Mouse (Mus musculus): Measurements from ENCODE around the gene Tmem268. TPM values are rescaled to one million over a fixed set of nuclear protein-coding genes. Genes with fewer than 3 reads are reported as not detected.

The Tmem268 gene
- total and polyA plus RNA-seq, 2 experiments from 2014 or later = 5.5 to 5.9 TPM

- Histone ChIP-seq H3K4me1 (ENCODE audit: insufficient read depth) (no peaks in the 10 kb centered on the region), H3K9me3 (ENCODE audit: low read length) (no peaks in the 10 kb centered on the region), H3K9ac (no peak within 1 kb of the TSS), H3K36me3 (ENCODE audit: insufficient read depth) (no peaks in the 10 kb centered on the region), H3K4me3 (ENCODE audit: low read depth, low read length) (no peak within 1 kb of the TSS), H3K4me2 (ENCODE audit: low read depth) (no peak within 1 kb of the TSS), H3K27ac (ENCODE audit: low read depth, low read length) (no peak within 1 kb of the TSS), H3K27me3 (ENCODE audit: insufficient read depth, low read length) (no peaks in the 10 kb centered on the region)
- WGBS = 59% methylated on average over 5 of the region's 5 CpGs
- DNase-seq = no peak
- no peak for ATAC-seq
- peak; percentile 41 for TF ChIP-seq CTCF (IDR thresholded peaks at IDR 0.05; ENCODE audit: low read depth)
These were observed 63.8 kb downstream of the Tmem268 start, which contains the start of gene Tex48 for GRCm38 (mm10) chr4:63622378-63622835. Gene Tex48 (minus strand): TSS chr4:63622428.

DNA sequence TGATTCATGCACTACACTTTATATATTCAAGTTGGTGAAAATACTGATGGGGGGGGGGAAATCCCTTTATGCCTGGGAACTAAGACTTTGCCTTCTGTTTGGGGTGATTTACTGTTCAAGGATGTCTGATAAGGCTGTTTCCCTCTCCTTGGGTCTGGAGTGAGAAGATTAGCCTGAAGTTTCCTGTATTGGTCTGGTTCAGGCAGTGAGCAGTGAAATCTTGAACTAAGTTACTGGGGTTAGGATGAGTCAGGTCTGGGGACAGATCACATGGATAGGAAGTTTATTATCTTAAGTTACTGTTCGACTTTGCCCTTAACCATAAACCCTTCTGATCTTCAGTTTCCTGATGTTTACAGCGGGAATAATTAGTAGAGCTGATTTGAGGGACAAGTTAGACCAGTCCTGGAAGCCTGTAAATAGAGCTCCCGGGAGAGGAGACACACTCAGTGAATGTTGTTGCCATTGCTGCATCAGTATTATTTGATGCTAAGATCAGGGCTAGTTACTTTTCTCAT, 67.0 kb downstream of the Tmem268 start:
- H3K4me3 ChIP-seq (ENCODE audit: low read depth, low read length) = no peak overlapping the region
- 81% methylated on average over 3 of the region's 3 CpGs for WGBS
- no peaks in the 10 kb centered on the region for H3K4me1 ChIP-seq (ENCODE audit: insufficient read depth)
- DNase-seq = no peak
- no peaks in the 10 kb centered on the region for H3K9me3 ChIP-seq (ENCODE audit: low read length)
- H3K27ac ChIP-seq (ENCODE audit: low read depth, low read length) = no peak overlapping the region
- no peak overlapping the region for H3K9ac ChIP-seq
- H3K36me3 ChIP-seq (ENCODE audit: insufficient read depth) = no peaks in the 10 kb centered on the region
- no peaks in the 10 kb centered on the region for H3K27me3 ChIP-seq (ENCODE audit: insufficient read depth, low read length)
- H3K4me2 ChIP-seq (ENCODE audit: low read depth) = no peak overlapping the region
- no peak for TF ChIP-seq CTCF (IDR thresholded peaks at IDR 0.05; ENCODE audit: low read depth)
- no peak for ATAC-seq

DNA sequence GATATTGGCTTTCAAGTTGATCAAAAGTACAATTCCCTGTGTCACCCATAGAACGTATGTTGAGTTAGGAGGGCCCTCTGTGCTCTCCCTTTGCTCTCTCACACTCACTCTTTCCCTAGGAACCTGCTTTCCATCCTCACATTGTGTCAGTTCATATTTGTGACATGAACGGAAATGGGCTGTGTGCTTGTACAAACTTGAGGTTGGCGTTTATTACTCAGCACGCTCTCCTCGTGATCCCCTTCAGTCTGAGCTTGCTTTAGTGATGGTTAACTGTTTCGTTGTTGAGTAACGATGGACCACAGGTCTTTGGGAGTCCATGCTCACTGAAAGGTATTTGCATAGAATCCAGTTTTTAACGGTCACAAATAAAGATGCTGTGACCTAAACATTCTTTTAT, 68.5 kb downstream of the Tmem268 start:
- no peak overlapping the region for H3K27ac ChIP-seq (ENCODE audit: low read depth, low read length)
- DNase-seq (no peak), ATAC-seq (no peak)
- H3K4me3 ChIP-seq (ENCODE audit: low read depth, low read length) = no peak overlapping the region
- H3K36me3 ChIP-seq (ENCODE audit: insufficient read depth) = no peaks in the 10 kb centered on the region
- no peaks in the 10 kb centered on the region for H3K4me1 ChIP-seq (ENCODE audit: insufficient read depth)
- no peak overlapping the region for H3K9ac ChIP-seq
- 86% methylated on average over 8 of the region's 8 CpGs for WGBS
- no peak overlapping the region for H3K4me2 ChIP-seq (ENCODE audit: low read depth)
- H3K9me3 ChIP-seq (ENCODE audit: low read length) = no peaks in the 10 kb centered on the region
- no peak for TF ChIP-seq CTCF (IDR thresholded peaks at IDR 0.05; ENCODE audit: low read depth)
- H3K27me3 ChIP-seq (ENCODE audit: insufficient read depth, low read length) = no peaks in the 10 kb centered on the region

GRCm38 (mm10) chr4:63633181-63633580, 74.6 kb downstream of the Tmem268 start:
- Histone ChIP-seq H3K4me2 (ENCODE audit: low read depth) (no peak overlapping the region), H3K27ac (ENCODE audit: low read depth, low read length) (no peak overlapping the region), H3K36me3 (ENCODE audit: insufficient read depth) (no peaks in the 10 kb centered on the region), H3K4me3 (ENCODE audit: low read depth, low read length) (no peak overlapping the region), H3K9ac (no peak overlapping the region), H3K4me1 (ENCODE audit: insufficient read depth) (no peaks in the 10 kb centered on the region), H3K27me3 (ENCODE audit: insufficient read depth, low read length) (no peaks in the 10 kb centered on the region), H3K9me3 (ENCODE audit: low read length) (no peaks in the 10 kb centered on the region)
- no peak for ATAC-seq
- TF ChIP-seq CTCF (IDR thresholded peaks at IDR 0.05; ENCODE audit: low read depth) = no peak
- 91% methylated on average over 2 of the region's 2 CpGs for WGBS
- no peak for DNase-seq

Other genes starting within 250 kb of the Tmem268 start
- not detected in 2 replicates for gene Orm1, start 214.2 kb upstream of the Tmem268 start, total RNA-seq (2014; rRNA removed)
- not detected in 2 replicates for gene Orm1, start 214.2 kb upstream of the Tmem268 start, polyA plus RNA-seq (2015; fragmentation: Nextera tagmentation; extraction: Ambion mirVana)
- not detected in 2 replicates for gene Orm3, start 202.6 kb upstream of the Tmem268 start, total RNA-seq (2014; rRNA removed)
- not detected in 2 replicates for gene Orm3, start 202.6 kb upstream of the Tmem268 start, polyA plus RNA-seq (2015; fragmentation: Nextera tagmentation; extraction: Ambion mirVana)
- gene Orm2, start 196.3 kb upstream of the Tmem268 start, total RNA-seq (2014; rRNA removed) = not detected in 2 replicates
- gene Orm2, start 196.3 kb upstream of the Tmem268 start, polyA plus RNA-seq (2015; fragmentation: Nextera tagmentation; extraction: Ambion mirVana) = not detected in 2 replicates
- 3.5 and 6.1 TPM in 2 replicates for gene Akna, start 155.4 kb upstream of the Tmem268 start, total RNA-seq (2014; rRNA removed)
- 1.2 and 3.8 TPM in 2 replicates for gene Akna, start 155.4 kb upstream of the Tmem268 start, polyA plus RNA-seq (2015; fragmentation: Nextera tagmentation; extraction: Ambion mirVana)
- gene Whrn, start 62.8 kb upstream of the Tmem268 start, total RNA-seq (2014; rRNA removed) = 9.8 and 13.0 TPM in 2 replicates
- 2.6 and 3.8 TPM in 2 replicates for gene Whrn, start 62.8 kb upstream of the Tmem268 start, polyA plus RNA-seq (2015; fragmentation: Nextera tagmentation; extraction: Ambion mirVana)
- gene Atp6v1g1, start 14.0 kb upstream of the Tmem268 start, total RNA-seq (2014; rRNA removed) = 222 and 234 TPM in 2 replicates
- 389 and 442 TPM in 2 replicates for gene Atp6v1g1, start 14.0 kb upstream of the Tmem268 start, polyA plus RNA-seq (2015; fragmentation: Nextera tagmentation; extraction: Ambion mirVana)
- gene Gm11213, start 46.5 kb downstream of the Tmem268 start, total RNA-seq (2014; rRNA removed) = not detected in 2 replicates
- gene Gm11213, start 46.5 kb downstream of the Tmem268 start, polyA plus RNA-seq (2015; fragmentation: Nextera tagmentation; extraction: Ambion mirVana) = not detected in 2 replicates
- gene Tex48, start 63.6 kb downstream of the Tmem268 start, total RNA-seq (2014; rRNA removed) = not detected in 2 replicates
- not detected in 2 replicates for gene Tex48, start 63.6 kb downstream of the Tmem268 start, polyA plus RNA-seq (2015; fragmentation: Nextera tagmentation; extraction: Ambion mirVana)
- gene Gm11214, start 104.6 kb downstream of the Tmem268 start, total RNA-seq (2014; rRNA removed) = not detected in 2 replicates
- gene Gm11214, start 104.6 kb downstream of the Tmem268 start, polyA plus RNA-seq (2015; fragmentation: Nextera tagmentation; extraction: Ambion mirVana) = not detected in 2 replicates
- 0.15 TPM in 1 of 2 replicates, not detected in the other for gene Tnfsf15, start 186.3 kb downstream of the Tmem268 start, total RNA-seq (2014; rRNA removed)
- not detected in 2 replicates for gene Tnfsf15, start 186.3 kb downstream of the Tmem268 start, polyA plus RNA-seq (2015; fragmentation: Nextera tagmentation; extraction: Ambion mirVana)